Mouse (Mus musculus) heart, adult 2 months (tissue): Measurements from ENCODE around the gene Dynlrb2. TPM values are rescaled to one million over a fixed set of nuclear protein-coding genes. Genes with fewer than 3 reads are reported as not detected.
A peak's percentile ranks its signal among the peaks of the same experiment; 100 is the strongest.

Experiments used
- DNase-seq, 2 experiments: peaks; one replicate each; pipeline ENCODE4 v3.0.0; 2021
- H3K27ac ChIP-seq: fragments of 200-600 bp; 2 replicates; pipeline ENCODE4 v1.8.1; 2022
- H3K27me3 ChIP-seq: fragments of 200-500 bp; 2 replicates; pipeline ENCODE4 v1.6.1; 2012; ENCODE audit warnings: mild to moderate bottlenecking, low read length, inconsistent platforms, mixed read lengths; ENCODE audit not compliant: control insufficient read depth, insufficient read depth
- H3K36me3 ChIP-seq: fragments of 200-500 bp; 2 replicates; pipeline ENCODE4 v1.6.1; 2012; ENCODE audit warnings: low read length, inconsistent platforms; ENCODE audit not compliant: control insufficient read depth, insufficient read depth
- H3K4me1 ChIP-seq: fragments of 200-500 bp; 2 replicates; pipeline ENCODE4 v1.6.1; 2011; ENCODE audit warnings: low read length; ENCODE audit not compliant: control insufficient read depth, insufficient read depth
- H3K4me3 ChIP-seq: fragments of 200-600 bp; 2 replicates; pipeline ENCODE4 v1.8.1; 2022
- H3K79me2 ChIP-seq: fragments of 200-500 bp; replicated peaks from 2 replicates; pipeline ENCODE4 v1.6.1; 2012; ENCODE audit warnings: mild to moderate bottlenecking, inconsistent platforms, low read length, moderate library complexity, mixed read lengths; ENCODE audit not compliant: control insufficient read depth, insufficient read depth
- H3K9ac ChIP-seq: fragments of 200-500 bp; 2 replicates; pipeline ENCODE4 v1.6.1; 2012; ENCODE audit warnings: low read depth, mild to moderate bottlenecking, control low read depth, inconsistent platforms, low read length, mixed read lengths
- CTCF ChIP-seq: fragments of 200-600 bp; IDR thresholded peaks from 2 replicates; pipeline ENCODE4 v1.8.1; 2022; ENCODE audit warnings: antibody characterized with exemption, mild to moderate bottlenecking, moderate library complexity
- EP300 ChIP-seq: fragments of 200-500 bp; IDR thresholded peaks from 2 replicates; pipeline ENCODE4 v1.6.1; 2011; ENCODE audit warnings: low read depth, low read length, control low read depth; ENCODE audit not compliant: insufficient read depth
- POLR2A ChIP-seq: fragments of 200-500 bp; IDR thresholded peaks from 2 replicates; pipeline ENCODE4 v1.6.1; 2011; ENCODE audit warnings: mild to moderate bottlenecking, low read depth, low read length, control low read depth; ENCODE audit not compliant: insufficient read depth
- WGBS: fragments of 180-500 bp; shearing (Covaris S2); methylation state at CpG from one replicate; pipeline ENCODE4 v1.1.7; 2018; 5-methylcytosine and 5-hydroxymethylcytosine counted together
- intact Hi-C: fragments of 180-260 bp; cut with DNase I; formaldehyde crosslinking; loops from one replicate; pipeline ENCODE4 v1.15.1; 2025
- polyA plus RNA-seq: library from polyadenylated mRNA; depleted of rRNA; stranded (reverse); fragments of >200 nt; gene quantifications from 2 replicates; pipeline ENCODE4 v1.2.3, GENCODE M21; 2012
- total RNA-seq, 2 experiments: library from RNA; stranded (reverse); gene quantifications; 2 replicates each; pipeline ENCODE4 v1.2.3; 2021

Dynlrb2 gene
- total and polyA plus RNA-seq, 3 experiments: 5.4 TPM; not detected in 2

GRCm38 (mm10) chr8:116478681-116479080 is 26.1 kb upstream of the Dynlrb2 start:
- TF ChIP-seq CTCF (0 out of 2 replicates have a peak, but pooled peaks have one; percentile 10), EP300 (no peak)
- Histone ChIP-seq H3K4me3 (no peak overlapping the region), H3K36me3 (no peaks in the 10 kb centered on the region), H3K27me3 (no peaks in the 10 kb centered on the region), H3K27ac (no peak overlapping the region), H3K9ac (no peak overlapping the region), H3K79me2 (no peaks in the 10 kb centered on the region), H3K4me1 (no peaks in the 10 kb centered on the region)
- intact Hi-C loops: no loop called here
- DNase-seq: no peak

- DNase-seq: peak; percentile 31 to 37
- H3K27ac ChIP-seq: no peak overlapping the region
- 15% methylated on average over 7 of the region's 7 CpGs for WGBS
- H3K27me3 ChIP-seq: no peaks in the 10 kb centered on the region
- TF ChIP-seq EP300 (0 out of 2 replicates have a peak, but pooled peaks have one; percentile 17), CTCF (peak; percentile 83), POLR2A (no peak)
- no peak overlapping the region for H3K9ac ChIP-seq
- no peaks in the 10 kb centered on the region for H3K36me3 ChIP-seq
- no peaks in the 10 kb centered on the region for H3K4me1 ChIP-seq
- no peaks in the 10 kb centered on the region for H3K79me2 ChIP-seq
- no peak overlapping the region for H3K4me3 ChIP-seq
- intact Hi-C loops: loop anchor here (1.0 to 2.0 kb wide), 2 partner anchors 274 to 392 kb away; no protein-coding TSS in a partner anchor
These were observed 23.9 kb upstream of the Dynlrb2 start for GRCm38 (mm10) chr8:116480894-116481293.

- Histone ChIP-seq H3K27ac (no peak overlapping the region), H3K79me2 (no peaks in the 10 kb centered on the region), H3K27me3 (no peaks in the 10 kb centered on the region), H3K36me3 (no peaks in the 10 kb centered on the region), H3K9ac (no peak overlapping the region), H3K4me1 (no peaks in the 10 kb centered on the region), H3K4me3 (no peak overlapping the region)
- intact Hi-C loops: no loop called here
- TF ChIP-seq EP300 (no peak), POLR2A (no peak), CTCF (no peak)
- DNase-seq: no peak
- WGBS: 66% methylated on average over 3 of the region's 3 CpGs
These were observed 22.0 kb upstream of the Dynlrb2 start for GRCm38 (mm10) chr8:116482738-116483137.

- Histone ChIP-seq H3K27me3 (no peaks in the 10 kb centered on the region), H3K27ac (no peak overlapping the region), H3K9ac (no peak overlapping the region), H3K4me3 (no peak overlapping the region), H3K79me2 (no peaks in the 10 kb centered on the region), H3K36me3 (no peaks in the 10 kb centered on the region), H3K4me1 (no peaks in the 10 kb centered on the region)
- intact Hi-C loops: no loop called here
- WGBS: 26% methylated on average over 2 of the region's 2 CpGs
- DNase-seq: no peak
- no peak for TF ChIP-seq POLR2A
- no peak for TF ChIP-seq EP300
- TF ChIP-seq CTCF: peak; percentile 83
These were observed 20.7 kb upstream of the Dynlrb2 start for GRCm38 (mm10) chr8:116484087-116484486.

GRCm38 (mm10) chr8:116488546-116488945 is 16.2 kb upstream of the Dynlrb2 start:
- no peaks in the 10 kb centered on the region for H3K4me1 ChIP-seq
- WGBS: 77% methylated on average over 2 of the region's 2 CpGs
- H3K79me2 ChIP-seq: no peaks in the 10 kb centered on the region
- H3K27me3 ChIP-seq: no peaks in the 10 kb centered on the region
- H3K4me3 ChIP-seq: no peak overlapping the region
- TF ChIP-seq EP300 (no peak), CTCF (no peak), POLR2A (no peak)
- H3K36me3 ChIP-seq: no peaks in the 10 kb centered on the region
- no peak for DNase-seq
- intact Hi-C loops: no loop called here
- H3K27ac ChIP-seq: no peak overlapping the region
- no peak overlapping the region for H3K9ac ChIP-seq

GRCm38 (mm10) chr8:116500057-116500809 is 4.5 kb upstream of the Dynlrb2 start:
- Histone ChIP-seq H3K36me3 (no peaks in the 10 kb centered on the region), H3K9ac (no peak overlapping the region), H3K4me1 (peaks cover 1% of the 10 kb centered on the region; the same call in 1 of the 2 replicates), H3K4me3 (no peak overlapping the region), H3K27ac (no peak overlapping the region), H3K27me3 (no peaks in the 10 kb centered on the region), H3K79me2 (no peaks in the 10 kb centered on the region)
- TF ChIP-seq EP300 (no peak), CTCF (no peak), POLR2A (no peak)
- no peak for DNase-seq
- WGBS: 69% methylated on average over 7 of the region's 7 CpGs
- intact Hi-C loops: no loop called here
